16 mouse cellular contexts compared by ENCODE assay signal in the genomic region with DNA sequence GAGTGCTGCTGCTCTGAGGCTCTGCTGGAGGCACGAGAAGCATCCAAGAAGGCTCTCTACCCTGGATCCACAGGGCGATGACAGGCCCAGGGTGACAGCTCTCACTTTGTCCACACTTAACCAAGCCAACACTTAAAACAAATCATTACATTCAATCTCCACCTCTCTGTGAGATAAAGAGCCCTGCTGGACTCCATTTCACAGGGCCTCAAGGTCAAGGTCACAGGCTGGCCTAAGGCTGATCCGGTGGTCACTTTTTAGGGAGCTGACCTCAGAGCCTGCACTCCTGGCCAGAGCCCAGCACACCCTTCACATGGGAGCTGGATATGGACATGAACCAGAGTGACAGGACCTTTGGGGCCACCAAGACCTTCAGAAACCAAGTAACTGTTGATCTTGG. TPM values are rescaled to one million over a fixed set of nuclear protein-coding genes. Genes with fewer than 3 reads are reported as not detected.
DNase-seq lines count a peak whose midpoint lies in the region; TF ChIP-seq lines count a peak whose summit lies in the region.
"Had no signal": no experiment of that assay in that cellular context is flagged by ENCODE, and none has a peak within 500 bp of the region (broad histone marks: within the 10 kb centered on the region; RNA-seq: fewer than 3 reads in every experiment).

No protein-coding gene starts in this region.

- no peaks in the 10 kb centered on the region for H3K9me3 ChIP-seq in heart, embryonic 10.5 days
- no peaks in the 10 kb centered on the region for H3K9me3 ChIP-seq in limb, embryonic 10.5 days (replicated peaks)
- H3K9me3 ChIP-seq: hindbrain, embryonic 12.5 days; intestine, embryonic 15.5 days had no signal

- no peaks in the 10 kb centered on the region for H3K27me3 ChIP-seq in heart, adult 2 months (ENCODE audit: control insufficient read depth, insufficient read depth, low read length)
- no peaks in the 10 kb centered on the region for H3K27me3 ChIP-seq in heart, embryonic 10.5 days (ENCODE audit: insufficient read depth, poor library complexity, severe bottlenecking)
- H3K27me3 ChIP-seq in limb, embryonic 10.5 days (ENCODE audit: low read depth, poor library complexity, severe bottlenecking) = no peaks in the 10 kb centered on the region
- H3K27me3 ChIP-seq: hindbrain, embryonic 12.5 days; intestine, embryonic 15.5 days had no signal

- no peaks in the 10 kb centered on the region; the same call in 1 of the 2 replicates for H3K36me3 ChIP-seq in heart, adult 2 months (ENCODE audit: control insufficient read depth, insufficient read depth, low read length)
- no peaks in the 10 kb centered on the region for H3K36me3 ChIP-seq in heart, embryonic 10.5 days
- no peaks in the 10 kb centered on the region for H3K36me3 ChIP-seq in limb, embryonic 10.5 days
- H3K36me3 ChIP-seq: hindbrain, embryonic 12.5 days; intestine, embryonic 15.5 days had no signal

- 50% methylated on average over 3 of the region's 3 CpGs for WGBS in heart, adult 2 months
- WGBS in bone marrow, adult 2 months = 72% methylated on average over 3 of the region's 3 CpGs
- WGBS in heart, embryonic 10.5 days = 31% methylated on average over 3 of the region's 3 CpGs
- 73% methylated on average over 3 of the region's 3 CpGs for WGBS in limb, embryonic 10.5 days

- TF ChIP-seq CTCF in heart, adult 2 months (IDR thresholded peaks at IDR 0.05) = no peak
- TF ChIP-seq CTCF in bone marrow, adult 2 months (IDR thresholded peaks at IDR 0.05; ENCODE audit: control insufficient read depth, insufficient read depth, low read length) = no peak

- peak overlapping the region; percentile 81 for H3K27ac ChIP-seq in heart, adult 2 months
- peak overlapping the region; percentile 10 for H3K27ac ChIP-seq in bone marrow, adult 2 months (ENCODE audit: control insufficient read depth, insufficient read depth, low read depth, low read length, poor library complexity)
- H3K27ac ChIP-seq in heart, embryonic 10.5 days = peak overlapping the region; percentile 85
- H3K27ac ChIP-seq in limb, embryonic 10.5 days = 0 out of 2 replicates have a peak overlapping the region, but pooled peaks have one; percentile 36
- H3K27ac ChIP-seq: hindbrain, embryonic 12.5 days; intestine, embryonic 15.5 days had no signal

- intact Hi-C loops in heart, adult 2 months (cut with DNase I) = no loop called here
- intact Hi-C loops in heart, postnatal 36 days (cut with DNase I) = no loop called here

- H3K4me3 ChIP-seq in heart, adult 2 months = no peak overlapping the region
- no peak overlapping the region for H3K4me3 ChIP-seq in bone marrow, adult 2 months (replicated peaks; ENCODE audit: control insufficient read depth, low read depth, low read length)
- no peak overlapping the region for H3K4me3 ChIP-seq in heart, embryonic 10.5 days
- no peak overlapping the region for H3K4me3 ChIP-seq in limb, embryonic 10.5 days
- H3K4me3 ChIP-seq: hindbrain, embryonic 12.5 days; intestine, embryonic 15.5 days had no signal

- TF ChIP-seq POLR2A in heart, adult 2 months (IDR thresholded peaks at IDR 0.05; ENCODE audit: insufficient read depth, low read depth, low read length) = no peak
- no peak for TF ChIP-seq POLR2A in bone marrow, adult 2 months (IDR thresholded peaks at IDR 0.05; ENCODE audit: borderline replicate concordance, control insufficient read depth, low read depth, low read length)

- peaks cover 28% of the 10 kb centered on the region for H3K4me1 ChIP-seq in heart, adult 2 months (ENCODE audit: control insufficient read depth, insufficient read depth, low read length)
- peaks cover 5% of the 10 kb centered on the region; the same call in 1 of the 2 replicates for H3K4me1 ChIP-seq in bone marrow, adult 2 months (ENCODE audit: control insufficient read depth, insufficient read depth, low read length)
- peaks cover 64% of the 10 kb centered on the region for H3K4me1 ChIP-seq in heart, embryonic 10.5 days
- peaks cover 20% of the 10 kb centered on the region for H3K4me1 ChIP-seq in limb, embryonic 10.5 days
- H3K4me1 ChIP-seq: intestine, embryonic 15.5 days had no signal

- H3K9ac ChIP-seq in heart, adult 2 months (ENCODE audit: low read depth, low read length) = peak overlapping the region; percentile 25; the same call in 1 of the 2 replicates
- H3K9ac ChIP-seq: hindbrain, embryonic 12.5 days; intestine, embryonic 15.5 days had no signal

- peak; percentile 54 to 62 for DNase-seq in heart, adult 2 months
- DNase-seq in heart, postnatal 36 days = no peak
- DNase-seq in heart, embryonic 10.5 days (ENCODE audit: low spot score) = peak; percentile 91
- DNase-seq in limb, embryonic 10.5 days (ENCODE audit: low spot score) = no peak
- DNase-seq in right cerebral cortex, postnatal 25 days = no peak
- no peak for DNase-seq in left cerebral cortex, adult 8-10 months (ENCODE audit: low spot score in 2 of 2)
- DNase-seq: cerebellum, postnatal 10 days; gastrocnemius, postnatal 14 days; kidney, postnatal 10 days had no signal

- 0 out of 2 replicates have a peak, but pooled peaks have one; percentile 12 for TF ChIP-seq EP300 in heart, adult 2 months (IDR thresholded peaks at IDR 0.05; ENCODE audit: insufficient read depth, low read depth, low read length)

- no peaks in the 10 kb centered on the region for H3K79me2 ChIP-seq in heart, adult 2 months (replicated peaks; ENCODE audit: control insufficient read depth, insufficient read depth, low read length)

RNA-seq across cellular contexts. Expression of a gene that starts 57.1 kb away (rescaled TPM):
- total RNA-seq in heart, adult 2 months (2021) = not detected
- polyA plus RNA-seq in heart, adult 2 months (2012; rRNA removed) = not detected in 2 replicates
- not detected for total RNA-seq in heart, postnatal 36 days (2021)
- polyA plus RNA-seq in bone marrow, adult 2 months (2011; ENCODE audit: insufficient read depth, insufficient read length, low replicate concordance, missing spikeins) = not detected in 2 replicates
- not detected in 2 replicates for polyA plus RNA-seq in heart, embryonic 10.5 days (2016; fragmentation: Nextera tagmentation; extraction: Ambion mirVana)
- polyA plus RNA-seq in limb, embryonic 10.5 days (2016; fragmentation: Nextera tagmentation; extraction: Ambion mirVana) = 0.31 TPM in 1 of 2 replicates, not detected in the other
- total RNA-seq in left cerebral cortex, adult 8-10 months (2022) = 1 to 10 TPM; 1.3 to 3.0 (median 2.2) TPM
- total RNA-seq: adrenal gland, adult 18-20 months; gastrocnemius, postnatal 14 days; megakaryocyte progenitor cell, adult 5-6 weeks had no signal
- polyA plus RNA-seq: embryonic facial prominence, embryonic 11.5 days; hindbrain, embryonic 12.5 days; intestine, embryonic 15.5 days; midbrain, embryonic 16.5 days had no signal

Comparison
In these comparisons a context has a peak if more than half of its experiments do, and no peak if none do; other contexts are left out.
1. DNase-seq: peak in heart, adult 2 months (2 of 2) and heart, embryonic 10.5 days (single experiment); none in heart, postnatal 36 days (0 of 2), limb, embryonic 10.5 days (single experiment), right cerebral cortex, postnatal 25 days (single experiment) and left cerebral cortex, adult 8-10 months (0 of 2).
2. H3K27ac ChIP-seq: peak in every context shown above with its lines; median percentile 85 in heart, embryonic 10.5 days; 81 in heart, adult 2 months; 36 in limb, embryonic 10.5 days; 10 in bone marrow, adult 2 months.